In genomic region chr10:80348981-80349380, GRCm38 (mm10) we compare ENCODE assay signal across 10 mouse cellular contexts. TPM values are rescaled to one million over a fixed set of nuclear protein-coding genes. Genes with fewer than 3 reads are reported as not detected.
A peak's percentile ranks its signal among the peaks of the same experiment; 100 is the strongest.
DNase-seq lines count a peak whose midpoint lies in the region; ATAC-seq lines count a peak whose summit lies in the region.
"Had no signal": no experiment of that assay in that cellular context is flagged by ENCODE, and none has a peak within 500 bp of the region (broad histone marks: within the 10 kb centered on the region; RNA-seq: fewer than 3 reads in every experiment).

No protein-coding gene starts in this region.

- H3K27ac ChIP-seq in midbrain, embryonic 12.5 days (replicated peaks), result no peak overlapping the region
- H3K27ac ChIP-seq in midbrain, embryonic 13.5 days, result no peak overlapping the region
- H3K27ac ChIP-seq in intestine, embryonic 14.5 days (ENCODE audit: low read depth), result no peak overlapping the region
- H3K27ac ChIP-seq in stomach, embryonic 16.5 days (ENCODE audit: low read length), result peak overlapping the region; percentile 63
- H3K27ac ChIP-seq: left cerebral cortex, adult 2 months had no signal

- peaks cover 21% of the 10 kb centered on the region for H3K4me1 ChIP-seq in midbrain, embryonic 12.5 days
- peaks cover 18% of the 10 kb centered on the region for H3K4me1 ChIP-seq in midbrain, embryonic 13.5 days (replicated peaks)
- H3K4me1 ChIP-seq in intestine, embryonic 14.5 days (replicated peaks; ENCODE audit: control insufficient read depth, insufficient read depth, low read length), result peaks cover 24% of the 10 kb centered on the region
- H3K4me1 ChIP-seq in stomach, embryonic 16.5 days (ENCODE audit: control insufficient read depth, insufficient read depth, low read length), result peaks cover 38% of the 10 kb centered on the region

- no peak overlapping the region for H3K9ac ChIP-seq in midbrain, embryonic 12.5 days (replicated peaks)
- H3K9ac ChIP-seq in midbrain, embryonic 13.5 days (replicated peaks), result no peak overlapping the region
- peak overlapping the region; percentile 25; the same call in 1 of the 2 replicates for H3K9ac ChIP-seq in intestine, embryonic 14.5 days (ENCODE audit: low read length)
- peak overlapping the region; percentile 72; the same call in 1 of the 2 replicates for H3K9ac ChIP-seq in stomach, embryonic 16.5 days (ENCODE audit: low read length)

- H3K27me3 ChIP-seq in midbrain, embryonic 12.5 days, result peaks cover 98% of the 10 kb centered on the region
- H3K27me3 ChIP-seq in midbrain, embryonic 13.5 days, result peaks cover 97% of the 10 kb centered on the region
- peaks cover 88% of the 10 kb centered on the region for H3K27me3 ChIP-seq in intestine, embryonic 14.5 days (replicated peaks; ENCODE audit: control insufficient read depth, insufficient read depth, low read length)
- H3K27me3 ChIP-seq in stomach, embryonic 16.5 days (ENCODE audit: control insufficient read depth, insufficient read depth, low read length), result peaks cover 40% of the 10 kb centered on the region

- H3K36me3 ChIP-seq in midbrain, embryonic 12.5 days, result no peaks in the 10 kb centered on the region
- no peaks in the 10 kb centered on the region for H3K36me3 ChIP-seq in midbrain, embryonic 13.5 days
- no peaks in the 10 kb centered on the region for H3K36me3 ChIP-seq in intestine, embryonic 14.5 days (ENCODE audit: control insufficient read depth, insufficient read depth, low read length)
- no peaks in the 10 kb centered on the region for H3K36me3 ChIP-seq in stomach, embryonic 16.5 days (ENCODE audit: control insufficient read depth, insufficient read depth, low read length)

- H3K4me3 ChIP-seq in midbrain, embryonic 12.5 days, result peak overlapping the region; percentile 20; the same call in 1 of the 2 replicates
- H3K4me3 ChIP-seq in midbrain, embryonic 13.5 days (replicated peaks), result no peak overlapping the region
- peak overlapping the region; percentile 34 for H3K4me3 ChIP-seq in intestine, embryonic 14.5 days (ENCODE audit: low read depth, low read length)
- peak overlapping the region; percentile 45 for H3K4me3 ChIP-seq in stomach, embryonic 16.5 days (replicated peaks; ENCODE audit: low read length)

- H3K9me3 ChIP-seq in midbrain, embryonic 12.5 days, result no peaks in the 10 kb centered on the region
- no peaks in the 10 kb centered on the region for H3K9me3 ChIP-seq in midbrain, embryonic 13.5 days
- no peaks in the 10 kb centered on the region for H3K9me3 ChIP-seq in intestine, embryonic 14.5 days (ENCODE audit: control insufficient read depth, low read length)
- H3K9me3 ChIP-seq in stomach, embryonic 16.5 days (replicated peaks; ENCODE audit: control insufficient read depth, low read length), result no peaks in the 10 kb centered on the region

- peak overlapping the region; percentile 42; the same call in 1 of the 2 replicates for H3K4me2 ChIP-seq in midbrain, embryonic 12.5 days (replicated peaks)
- no peak overlapping the region for H3K4me2 ChIP-seq in midbrain, embryonic 13.5 days (replicated peaks)
- H3K4me2 ChIP-seq in intestine, embryonic 14.5 days (ENCODE audit: low read length), result peak overlapping the region; percentile 51
- peak overlapping the region; percentile 57 for H3K4me2 ChIP-seq in stomach, embryonic 16.5 days (ENCODE audit: low read depth, low read length)

- 12% methylated on average over 26 of the region's 26 CpGs for WGBS in midbrain, embryonic 12.5 days
- 14% methylated on average over 26 of the region's 26 CpGs for WGBS in midbrain, embryonic 13.5 days
- 17% methylated on average over 25 of the region's 26 CpGs for WGBS in intestine, embryonic 14.5 days
- 16% methylated on average over 26 of the region's 26 CpGs for WGBS in stomach, embryonic 16.5 days

- DNase-seq in gastrocnemius, postnatal 14 days, result peak; percentile 61
- DNase-seq in gastrocnemius, postnatal 25 days, result no peak
- peak; percentile 72 for DNase-seq in intestine, embryonic 14.5 days (ENCODE audit: low spot score)
- no peak for DNase-seq in adrenal gland, adult (ENCODE audit: inconsistent age in 2 of 2, low spot score in 1 of 2)
- DNase-seq in left cerebral cortex, adult 18-20 months (ENCODE audit: low spot score in 2 of 2), result no peak

- ATAC-seq in midbrain, embryonic 12.5 days (ENCODE audit: low FRiP score, low read depth), result no peak
- ATAC-seq in midbrain, embryonic 13.5 days, result no peak
- ATAC-seq in intestine, embryonic 14.5 days (replicated peaks; ENCODE audit: low FRiP score, low TSS enrichment, low read depth), result peak; percentile 7; the same call in 1 of the 2 replicates
- peak; percentile 12; the same call in 1 of the 2 replicates for ATAC-seq in stomach, embryonic 16.5 days (ENCODE audit: insufficient read depth, low FRiP score)

- intact Hi-C loops in gastrocnemius, postnatal 14 days (cut with DNase I; ENCODE audit: low total_unique reads), result no loop called here

RNA-seq across cellular contexts. Expression of gene Adamtsl5, which starts 0.8 kb away (rescaled TPM):
- 10 to 100 TPM; 24.2 to 26.1 TPM for total RNA-seq in gastrocnemius, postnatal 14 days (2021)
- total RNA-seq in gastrocnemius, postnatal 25 days (2021), result 10 to 100 TPM; 38.8 to 70.8 TPM
- 0.38 and 0.79 TPM in 2 replicates for polyA plus RNA-seq in midbrain, embryonic 12.5 days (2016; fragmentation: Nextera tagmentation; extraction: Ambion mirVana)
- 0.39 and 0.61 TPM in 2 replicates for polyA plus RNA-seq in midbrain, embryonic 13.5 days (2015; fragmentation: Nextera tagmentation; extraction: Ambion mirVana)
- polyA plus RNA-seq in intestine, embryonic 14.5 days (2014; fragmentation: Nextera tagmentation; extraction: Ambion mirVana), result 8.1 and 8.7 TPM in 2 replicates
- 22.0 and 24.0 TPM in 2 replicates for polyA plus RNA-seq in stomach, embryonic 16.5 days (2015; fragmentation: Nextera tagmentation; extraction: Ambion mirVana)
- 10 to 100 TPM in 1 of 2 experiments, 1 to 10 TPM in 1; 8.8 to 10.4 TPM for total RNA-seq in left cerebral cortex, adult 18-20 months (2021)
- polyA plus RNA-seq: CD4-positive, CD25-positive, alpha-beta regulatory T cell, adult 4 months had no signal

RNA-seq across cellular contexts. Expression of gene Plk5, which starts 7.3 kb away (rescaled TPM):
- under 1 TPM; 0.12 to 0.13 TPM for total RNA-seq in gastrocnemius, postnatal 14 days (2021)
- under 1 TPM; 0.13 TPM for total RNA-seq in gastrocnemius, postnatal 25 days (2021)
- 0.31 and 0.52 TPM in 2 replicates for polyA plus RNA-seq in midbrain, embryonic 12.5 days (2016; fragmentation: Nextera tagmentation; extraction: Ambion mirVana)
- polyA plus RNA-seq in midbrain, embryonic 13.5 days (2015; fragmentation: Nextera tagmentation; extraction: Ambion mirVana), result 0.96 and 1.3 TPM in 2 replicates
- polyA plus RNA-seq in intestine, embryonic 14.5 days (2014; fragmentation: Nextera tagmentation; extraction: Ambion mirVana), result 0.22 and 0.32 TPM in 2 replicates
- 0.14 and 0.61 TPM in 2 replicates for polyA plus RNA-seq in stomach, embryonic 16.5 days (2015; fragmentation: Nextera tagmentation; extraction: Ambion mirVana)
- 10 to 100 TPM; 25.8 to 34.6 TPM for total RNA-seq in left cerebral cortex, adult 18-20 months (2021)
- polyA plus RNA-seq: CD4-positive, CD25-positive, alpha-beta regulatory T cell, adult 4 months had no signal

RNA-seq across cellular contexts. Expression of gene Reep6, which starts 19.2 kb away (rescaled TPM):
- total RNA-seq in gastrocnemius, postnatal 14 days (2021), result 1 to 10 TPM; 1.9 to 2.5 TPM
- 1 to 10 TPM; 1.1 to 2.8 TPM for total RNA-seq in gastrocnemius, postnatal 25 days (2021)
- 3.1 and 4.3 TPM in 2 replicates for polyA plus RNA-seq in midbrain, embryonic 12.5 days (2016; fragmentation: Nextera tagmentation; extraction: Ambion mirVana)
- polyA plus RNA-seq in midbrain, embryonic 13.5 days (2015; fragmentation: Nextera tagmentation; extraction: Ambion mirVana), result 3.0 and 3.1 TPM in 2 replicates
- polyA plus RNA-seq in intestine, embryonic 14.5 days (2014; fragmentation: Nextera tagmentation; extraction: Ambion mirVana), result 42.4 and 58.1 TPM in 2 replicates
- 45.2 and 51.1 TPM in 2 replicates for polyA plus RNA-seq in stomach, embryonic 16.5 days (2015; fragmentation: Nextera tagmentation; extraction: Ambion mirVana)
- total RNA-seq in left cerebral cortex, adult 18-20 months (2021), result 10 to 100 TPM; 13.4 to 13.5 TPM

RNA-seq across cellular contexts. Expression of gene Pcsk4, which starts 19.7 kb away (rescaled TPM):
- 1 to 10 TPM in 1 of 2 experiments, under 1 TPM in 1; 0.53 to 1.2 TPM for total RNA-seq in gastrocnemius, postnatal 14 days (2021)
- 1 to 10 TPM in 1 of 2 experiments, under 1 TPM in 1; 0.84 to 1.1 TPM for total RNA-seq in gastrocnemius, postnatal 25 days (2021)
- 2.4 and 3.7 TPM in 2 replicates for polyA plus RNA-seq in midbrain, embryonic 12.5 days (2016; fragmentation: Nextera tagmentation; extraction: Ambion mirVana)
- 1.9 and 2.1 TPM in 2 replicates for polyA plus RNA-seq in midbrain, embryonic 13.5 days (2015; fragmentation: Nextera tagmentation; extraction: Ambion mirVana)
- 6.8 and 7.3 TPM in 2 replicates for polyA plus RNA-seq in intestine, embryonic 14.5 days (2014; fragmentation: Nextera tagmentation; extraction: Ambion mirVana)
- polyA plus RNA-seq in stomach, embryonic 16.5 days (2015; fragmentation: Nextera tagmentation; extraction: Ambion mirVana), result 3.7 and 4.4 TPM in 2 replicates
- total RNA-seq in left cerebral cortex, adult 18-20 months (2021), result 1 to 10 TPM; 4.8 to 6.9 TPM

RNA-seq across cellular contexts. Expression of gene 2310011J03Rik, which starts 28.6 kb away (rescaled TPM):
- 1 to 10 TPM; 7.6 to 8.3 TPM for total RNA-seq in gastrocnemius, postnatal 14 days (2021)
- 1 to 10 TPM; 6.5 to 7.0 TPM for total RNA-seq in gastrocnemius, postnatal 25 days (2021)
- polyA plus RNA-seq in midbrain, embryonic 12.5 days (2016; fragmentation: Nextera tagmentation; extraction: Ambion mirVana), result 36.2 and 44.5 TPM in 2 replicates
- 27.8 and 33.4 TPM in 2 replicates for polyA plus RNA-seq in midbrain, embryonic 13.5 days (2015; fragmentation: Nextera tagmentation; extraction: Ambion mirVana)
- polyA plus RNA-seq in intestine, embryonic 14.5 days (2014; fragmentation: Nextera tagmentation; extraction: Ambion mirVana), result 43.4 and 45.2 TPM in 2 replicates
- 46.6 and 48.1 TPM in 2 replicates for polyA plus RNA-seq in stomach, embryonic 16.5 days (2015; fragmentation: Nextera tagmentation; extraction: Ambion mirVana)
- total RNA-seq in left cerebral cortex, adult 18-20 months (2021), result 10 to 100 TPM; 25.1 to 28.5 TPM

Comparison
In these comparisons a context has a peak if more than half of its experiments do, and no peak if none do; other contexts are left out.
1. DNase-seq: peak in gastrocnemius, postnatal 14 days (single experiment) and intestine, embryonic 14.5 days (single experiment); none in gastrocnemius, postnatal 25 days (single experiment), adrenal gland, adult (0 of 2) and left cerebral cortex, adult 18-20 months (0 of 2).
2. ATAC-seq: peak in intestine, embryonic 14.5 days (single experiment) and stomach, embryonic 16.5 days (single experiment); none in midbrain, embryonic 12.5 days (single experiment) and midbrain, embryonic 13.5 days (single experiment).
3. H3K9ac ChIP-seq: peak in intestine, embryonic 14.5 days (single experiment) and stomach, embryonic 16.5 days (single experiment); none in midbrain, embryonic 12.5 days (single experiment) and midbrain, embryonic 13.5 days (single experiment).